Comparison of ENCODE assay signal across 8 mouse cellular contexts in genomic region chr1:55236890-55237642, GRCm38 (mm10). TPM values are rescaled to one million over a fixed set of nuclear protein-coding genes. Genes with fewer than 3 reads are reported as not detected.
A peak's percentile ranks its signal among the peaks of the same experiment; 100 is the strongest.
DNase-seq lines count a peak whose midpoint lies in the region; ATAC-seq lines count a peak whose summit lies in the region.

TSS of gene Mars2 (plus strand) at chr1:55237177.

- ATAC-seq in hematopoietic stem cell, adult 5-6 weeks (replicated peaks in 1 of 2; ENCODE audit: insufficient read depth in 1 of 2, low FRiP score in 2 of 2, low TSS enrichment in 1 of 2, low read depth in 1 of 2, poor library complexity in 2 of 2, severe bottlenecking in 2 of 2) = peak; percentile 93 to 97

- peak; percentile 89 for DNase-seq in MEL-GATA-1-ER (ENCODE audit: extremely low read depth, low read depth)
- DNase-seq in cerebellum, adult 8-10 months = peak; percentile 91
- peak; percentile 92 for DNase-seq in forelimb bud, embryonic 11.5 days (ENCODE audit: low read depth, low spot score)
- peak; percentile 95 to 97 for DNase-seq in layer of hippocampus, postnatal 10 days (ENCODE audit: low spot score in 2 of 2)
- DNase-seq in lung, postnatal 10 days = peak; percentile 98
- DNase-seq in ovary, postnatal 36 days (ENCODE audit: low spot score) = peak; percentile 94
- peak; percentile 95 for DNase-seq in thymus, postnatal 25 days

RNA-seq across cellular contexts. Expression of gene Mars2, which starts in this region (rescaled TPM):
- 8.3 and 9.5 TPM in 2 replicates for total RNA-seq in hematopoietic stem cell, adult 5-6 weeks (2017)
- 10 to 100 TPM; 12.5 to 13.1 TPM for total RNA-seq in layer of hippocampus, postnatal 10 days (2021)

Comparison
In these comparisons a context has a peak if more than half of its experiments do, and no peak if none do; other contexts are left out.
1. Peak in every context shown above with its lines: DNase-seq and ATAC-seq.